Mouse (Mus musculus): ENCODE measurements around the gene Stmn1.

The Stmn1 gene

GRCm38 (mm10) chr4:134458856-134459255 lies 9.3 kb upstream of the Stmn1 start:
- no peak for DNase-seq (ENCODE audit: low spot score)

GRCm38 (mm10) chr4:134460277-134460676 lies 7.8 kb upstream of the Stmn1 start:
- DNase-seq (ENCODE audit: low spot score): no peak

GRCm38 (mm10) chr4:134461252-134461651 lies 6.9 kb upstream of the Stmn1 start:
- no peak for DNase-seq (ENCODE audit: low spot score)

GRCm38 (mm10) chr4:134465789-134466188 lies 2.3 kb upstream of the Stmn1 start:
- DNase-seq (ENCODE audit: low spot score): no peak

GRCm38 (mm10) chr4:134466381-134467262 lies 1.5 kb upstream of the Stmn1 start:
- DNase-seq (ENCODE audit: low spot score): no peak

- DNase-seq (ENCODE audit: low spot score): no peak
Measured at GRCm38 (mm10) chr4:134467435-134468214, 495 bp upstream of the Stmn1 start.

GRCm38 (mm10) chr4:134468578-134469266 lies 602 bp downstream of the Stmn1 start:
- peak; percentile 94 for DNase-seq (ENCODE audit: low spot score)

GRCm38 (mm10) chr4:134469341-134469796 lies 1.2 kb downstream of the Stmn1 start:
- no peak for DNase-seq (ENCODE audit: low spot score)

GRCm38 (mm10) chr4:134469985-134470384 lies 1.9 kb downstream of the Stmn1 start:
- no peak for DNase-seq (ENCODE audit: low spot score)

GRCm38 (mm10) chr4:134471469-134471868 lies 3.3 kb downstream of the Stmn1 start:
- no peak for DNase-seq (ENCODE audit: low spot score)

GRCm38 (mm10) chr4:134473764-134474163 lies 5.6 kb downstream of the Stmn1 start:
- DNase-seq (ENCODE audit: low spot score): no peak

GRCm38 (mm10) chr4:134474240-134474639 lies 6.1 kb downstream of the Stmn1 start:
- no peak for DNase-seq (ENCODE audit: low spot score)

GRCm38 (mm10) chr4:134476899-134477298 lies 8.8 kb downstream of the Stmn1 start:
- no peak for DNase-seq (ENCODE audit: low spot score)

GRCm38 (mm10) chr4:134478031-134478430 lies 9.9 kb downstream of the Stmn1 start:
- peak; percentile 94 for DNase-seq (ENCODE audit: low spot score)

GRCm38 (mm10) chr4:134479839-134480238 lies 11.7 kb downstream of the Stmn1 start:
- DNase-seq (ENCODE audit: low spot score): no peak

GRCm38 (mm10) chr4:134480864-134481263 lies 12.7 kb downstream of the Stmn1 start:
- peak; percentile 80 for DNase-seq (ENCODE audit: low spot score)

GRCm38 (mm10) chr4:134481270-134481669 lies 13.2 kb downstream of the Stmn1 start:
- no peak for DNase-seq (ENCODE audit: low spot score)

- no peak for DNase-seq (ENCODE audit: low spot score)
Measured at GRCm38 (mm10) chr4:134482442-134482841, 14.3 kb downstream of the Stmn1 start.

GRCm38 (mm10) chr4:134483078-134483688 lies 15.1 kb downstream of the Stmn1 start:
- DNase-seq (ENCODE audit: low spot score): no peak

- DNase-seq (ENCODE audit: low spot score): no peak
Measured at GRCm38 (mm10) chr4:134483696-134484095, 15.6 kb downstream of the Stmn1 start.

GRCm38 (mm10) chr4:134484231-134484630 lies 16.1 kb downstream of the Stmn1 start:
- DNase-seq (ENCODE audit: low spot score): no peak

All from urinary bladder, postnatal 25 days (tissue).